Mouse (Mus musculus) C2C12 (cell line): ENCODE results near the gene Mfge8. TPM values are rescaled to one million over a fixed set of nuclear protein-coding genes. Genes with fewer than 3 reads are reported as not detected.

Experiments used
- H3K27me3 ChIP-seq: one replicate; pipeline ENCODE4 v1.6.1; 2011; ENCODE audit not compliant: control insufficient read depth, insufficient read depth, insufficient read length
- H3K36me3 ChIP-seq: one replicate; pipeline ENCODE4 v1.6.1; 2011; ENCODE audit not compliant: control insufficient read depth, insufficient read depth
- H3K4me3 ChIP-seq: one replicate; pipeline ENCODE4 v1.5.1; 2011; ENCODE audit warnings: mild to moderate bottlenecking, control low read depth; ENCODE audit not compliant: poor library complexity, insufficient read depth, severe bottlenecking
- H3K79me2 ChIP-seq: one replicate; pipeline ENCODE4 v1.6.1; 2011; ENCODE audit not compliant: control insufficient read depth, insufficient read depth
- H3K79me3 ChIP-seq: one replicate; pipeline ENCODE4 v1.6.1; 2011; ENCODE audit warnings: low read depth, control low read depth
- H3ac ChIP-seq: one replicate; pipeline ENCODE3; 2011; ENCODE audit warnings: low read depth; ENCODE audit not compliant: control insufficient read depth, insufficient read length
- CEBPB ChIP-seq: IDR thresholded peaks from one replicate; pipeline ENCODE4 v1.6.1; 2011; ENCODE audit warnings: low read depth, mild to moderate bottlenecking, control low read depth, moderate library complexity
- CTCF ChIP-seq: IDR thresholded peaks from one replicate; pipeline ENCODE4 v1.5.1; 2011; ENCODE audit not compliant: control insufficient read depth, insufficient read depth, insufficient read length
- FOSL1 ChIP-seq: IDR thresholded peaks from one replicate; pipeline ENCODE4 v1.8.0; 2011; ENCODE audit warnings: mild to moderate bottlenecking, low read length; ENCODE audit not compliant: poor library complexity, insufficient read depth, severe bottlenecking
- MAX ChIP-seq: IDR thresholded peaks from one replicate; pipeline ENCODE4 v1.6.1; 2011; ENCODE audit warnings: mild to moderate bottlenecking, control low read depth
- MYOD1 ChIP-seq: IDR thresholded peaks from one replicate; pipeline ENCODE4 v1.6.1; 2011; ENCODE audit warnings: low read depth; ENCODE audit not compliant: control insufficient read depth, insufficient read length
- MYOG ChIP-seq: IDR thresholded peaks from one replicate; pipeline ENCODE4 v1.6.1; 2011; ENCODE audit not compliant: control insufficient read depth, insufficient read length; ENCODE audit errors: extremely low read depth
- USF1 ChIP-seq: IDR thresholded peaks from one replicate; pipeline ENCODE4 v1.6.1; 2011; ENCODE audit warnings: low read depth, mild to moderate bottlenecking, control low read depth, moderate library complexity
- polyA plus RNA-seq: library from polyadenylated mRNA; unstranded; fragments of >200 nt; fragmentation: generic; extraction: Trizol; gene quantifications from one replicate; pipeline ENCODE4 v1.2.1, GENCODE M21; 2012; ENCODE audit warnings: missing spikeins

The Mfge8 gene
- polyA plus RNA-seq, 1 experiment, result 350 TPM

DNA sequence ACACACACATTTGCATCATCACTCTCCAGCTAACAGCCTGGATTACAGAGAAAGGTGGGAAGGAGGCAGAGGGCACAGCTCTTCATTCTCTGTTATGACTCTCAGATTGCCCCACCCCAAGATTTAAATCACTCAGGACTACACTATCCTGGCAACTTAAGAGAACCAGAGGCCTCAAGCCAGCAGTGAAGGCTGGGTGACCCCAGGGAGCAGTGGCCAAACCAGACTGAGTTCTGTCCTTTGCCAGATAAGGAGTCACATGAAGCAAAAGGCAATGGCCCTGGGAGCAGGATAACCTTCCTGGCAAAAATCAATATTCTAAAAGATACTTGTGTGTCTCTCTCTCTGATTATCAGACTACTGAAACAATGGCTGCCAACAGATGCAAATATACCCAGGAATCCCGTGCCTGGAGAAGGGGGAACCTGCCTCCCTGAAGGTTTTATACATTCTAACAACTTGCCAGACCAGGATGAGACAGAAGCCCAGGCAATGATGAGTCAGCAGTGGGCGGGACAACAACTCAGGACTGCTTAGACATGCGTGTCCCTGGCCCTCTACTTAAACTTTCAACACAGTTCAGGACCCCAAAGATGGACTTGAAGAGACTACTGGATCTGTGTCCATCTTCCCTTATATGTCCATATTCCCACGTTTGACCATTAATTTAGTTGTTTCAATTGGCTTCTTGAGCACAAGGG is 8.8 kb downstream of the Mfge8 start:
- H3K27me3 ChIP-seq, result no peaks in the 10 kb centered on the region
- no peak overlapping the region for H3ac ChIP-seq
- H3K36me3 ChIP-seq, result peaks cover 52% of the 10 kb centered on the region
- H3K4me3 ChIP-seq, result no peak overlapping the region
- no peaks in the 10 kb centered on the region for H3K79me2 ChIP-seq
- no peaks in the 10 kb centered on the region for H3K79me3 ChIP-seq
- TF ChIP-seq MYOD1 (no peak), CTCF (no peak), MYOG (no peak), MAX (no peak), USF1 (no peak), CEBPB (no peak), FOSL1 (no peak)

DNA sequence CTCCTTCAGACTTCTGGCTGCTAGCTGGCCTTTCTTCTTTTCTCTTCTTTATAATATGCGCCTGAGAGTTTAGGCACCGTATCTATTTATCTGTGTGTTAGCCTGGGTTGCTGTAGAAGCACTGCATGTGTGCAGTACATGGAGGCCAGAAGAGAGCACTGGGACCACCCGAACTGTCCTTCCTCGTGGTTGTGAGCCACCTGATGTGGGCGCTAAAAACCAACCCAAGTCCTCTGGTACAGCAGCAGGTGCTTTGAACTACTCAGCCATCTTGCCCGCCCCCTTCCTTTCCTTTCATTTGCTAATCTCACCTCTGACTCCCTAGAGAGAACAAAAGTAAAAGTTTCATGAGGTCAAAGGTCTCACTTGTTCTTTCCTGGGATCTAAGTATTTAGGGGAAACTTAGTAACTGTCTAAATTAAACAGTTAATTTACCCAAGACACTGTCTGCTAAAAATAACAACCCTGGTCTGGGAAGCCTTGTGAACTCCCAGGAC is 9.5 kb downstream of the Mfge8 start:
- H3K36me3 ChIP-seq, result peaks cover 48% of the 10 kb centered on the region
- no peak overlapping the region for H3K4me3 ChIP-seq
- no peaks in the 10 kb centered on the region for H3K79me2 ChIP-seq
- TF ChIP-seq USF1, result no peak
- TF ChIP-seq FOSL1, result no peak
- TF ChIP-seq MAX, result no peak
- no peak for TF ChIP-seq CEBPB
- no peak for TF ChIP-seq MYOG
- no peak for TF ChIP-seq CTCF
- no peak for TF ChIP-seq MYOD1
- H3K79me3 ChIP-seq, result no peaks in the 10 kb centered on the region
- no peak overlapping the region for H3ac ChIP-seq
- H3K27me3 ChIP-seq, result no peaks in the 10 kb centered on the region

DNA sequence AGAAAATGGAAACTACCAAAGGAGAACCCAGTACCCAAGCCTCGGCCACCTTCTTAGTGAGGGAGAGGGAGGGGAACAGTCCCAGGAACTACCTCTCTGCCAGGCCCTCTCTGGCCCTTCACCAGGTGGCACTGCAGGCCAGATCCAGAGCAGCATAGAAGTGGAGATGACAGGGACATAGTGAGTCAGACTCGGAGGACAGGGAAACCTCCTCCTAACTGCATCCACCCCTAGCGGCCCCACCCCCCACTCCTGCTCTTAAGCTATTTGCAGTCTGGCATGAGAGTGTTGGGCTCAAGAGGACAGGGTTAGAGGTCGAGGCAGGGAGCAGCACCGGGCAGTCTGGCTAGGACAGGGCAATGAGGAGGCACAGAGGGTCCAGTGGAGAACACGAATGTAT is 15.5 kb downstream of the Mfge8 start:
- TF ChIP-seq CTCF (no peak), MYOD1 (no peak), MAX (no peak), CEBPB (no peak), MYOG (no peak), USF1 (no peak), FOSL1 (no peak)
- Histone ChIP-seq H3K36me3 (peaks cover 24% of the 10 kb centered on the region), H3K27me3 (no peaks in the 10 kb centered on the region), H3K79me2 (no peaks in the 10 kb centered on the region), H3K79me3 (no peaks in the 10 kb centered on the region), H3K4me3 (no peak overlapping the region), H3ac (no peak overlapping the region)

DNA sequence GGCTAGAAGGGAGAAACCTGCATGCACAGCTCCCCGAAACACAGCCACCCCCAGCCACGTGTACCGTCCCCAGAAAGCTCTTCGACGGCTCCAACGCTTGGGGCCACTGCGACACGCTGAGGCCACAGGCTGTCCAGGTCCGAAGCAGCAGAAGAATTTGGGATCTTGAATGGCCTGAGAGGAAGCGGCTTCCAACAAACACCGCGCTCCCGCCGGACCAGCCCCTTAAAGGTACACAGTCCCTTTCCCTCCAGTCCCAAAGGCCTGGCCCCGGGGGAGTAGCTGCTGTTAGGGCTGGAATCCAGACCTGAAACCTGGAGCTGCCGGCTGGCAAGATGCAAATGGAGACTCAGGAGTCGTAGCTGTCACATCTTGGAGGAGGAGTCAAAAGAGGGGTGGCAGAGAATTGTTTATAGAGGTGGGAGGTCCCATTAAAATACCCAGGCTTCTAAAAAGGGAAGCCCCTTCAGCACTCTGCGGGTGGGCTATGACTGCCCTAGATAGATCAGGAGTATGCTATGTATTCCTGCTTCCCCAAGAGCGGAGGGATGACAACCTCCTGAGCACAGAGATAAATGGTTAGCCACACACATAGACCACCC is 17.9 kb downstream of the Mfge8 start, which contains the start of gene Hapln3:
TSS of gene Hapln3 (minus strand) at position 176 of the 602 bp plus-strand sequence.
- Histone ChIP-seq H3K36me3 (peaks cover 10% of the 10 kb centered on the region), H3K27me3 (no peaks in the 10 kb centered on the region), H3K79me3 (no peaks in the 10 kb centered on the region), H3K79me2 (no peaks in the 10 kb centered on the region), H3ac (no peak within 1 kb of the TSS), H3K4me3 (no peak within 1 kb of the TSS)
- TF ChIP-seq CTCF, result no peak
- TF ChIP-seq USF1, result no peak
- no peak for TF ChIP-seq MYOG
- TF ChIP-seq CEBPB, result no peak
- no peak for TF ChIP-seq MAX
- no peak for TF ChIP-seq MYOD1
- no peak for TF ChIP-seq FOSL1

DNA sequence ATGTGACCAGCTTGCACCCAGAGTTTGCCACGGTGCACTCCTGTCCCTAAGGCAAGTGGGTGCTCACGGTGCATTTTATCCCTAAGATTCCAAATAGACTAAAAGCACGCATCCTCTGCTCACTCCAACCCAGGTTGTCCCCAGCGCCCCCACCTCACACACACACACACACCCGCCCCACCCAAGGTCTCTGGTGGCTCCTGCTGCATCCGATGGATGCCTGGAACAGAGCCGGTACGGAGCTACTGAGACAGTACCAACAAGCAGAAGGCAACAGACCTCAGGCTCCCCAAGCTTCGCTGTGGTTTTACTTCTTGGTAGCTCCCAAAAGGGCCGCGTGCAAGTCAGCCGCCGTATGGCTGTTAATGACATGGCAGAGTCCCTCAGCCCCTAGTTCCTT is 18.5 kb downstream of the Mfge8 start:
- H3K79me3 ChIP-seq, result no peaks in the 10 kb centered on the region
- no peak overlapping the region for H3K4me3 ChIP-seq
- no peak for TF ChIP-seq CTCF
- TF ChIP-seq FOSL1, result no peak
- TF ChIP-seq CEBPB, result no peak
- no peak for TF ChIP-seq MYOG
- no peak for TF ChIP-seq USF1
- TF ChIP-seq MAX, result no peak
- no peak for TF ChIP-seq MYOD1

DNA sequence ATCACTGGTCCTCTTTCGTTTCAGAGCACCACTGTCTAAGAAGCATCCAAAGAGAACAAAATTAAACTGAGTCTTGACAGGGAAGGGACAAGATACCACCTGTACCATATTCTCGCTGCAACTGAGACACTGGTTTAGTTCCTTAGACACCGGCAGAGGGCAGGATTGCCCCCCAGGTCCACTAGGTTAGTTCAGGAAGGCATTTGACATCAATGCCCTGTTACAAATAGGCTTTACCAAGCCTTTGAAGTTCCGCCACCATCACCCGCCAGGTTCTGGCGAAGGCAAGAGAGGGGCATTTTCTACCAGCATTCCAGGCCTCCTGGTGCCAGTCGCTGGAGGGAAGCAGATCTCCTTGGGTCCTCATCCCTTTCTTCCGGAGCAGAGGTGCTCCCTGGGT is 19.0 kb downstream of the Mfge8 start:
- Histone ChIP-seq H3K4me3 (no peak overlapping the region), H3K27me3 (no peaks in the 10 kb centered on the region), H3K79me2 (no peaks in the 10 kb centered on the region), H3K36me3 (no peaks in the 10 kb centered on the region), H3K79me3 (no peaks in the 10 kb centered on the region), H3ac (no peak overlapping the region)
- no peak for TF ChIP-seq FOSL1
- TF ChIP-seq MYOG, result no peak
- TF ChIP-seq USF1, result no peak
- no peak for TF ChIP-seq MYOD1
- no peak for TF ChIP-seq CEBPB
- TF ChIP-seq MAX, result no peak
- no peak for TF ChIP-seq CTCF

More for the DNA sequence above, 18.5 kb downstream of the Mfge8 start:
- no peaks in the 10 kb centered on the region for H3K79me2 ChIP-seq
- H3K27me3 ChIP-seq, result no peaks in the 10 kb centered on the region
- H3K36me3 ChIP-seq, result peaks cover 4% of the 10 kb centered on the region
- no peak overlapping the region for H3ac ChIP-seq
